Mouse (Mus musculus): ENCODE results near the gene Tank. TPM values are rescaled to one million over a fixed set of nuclear protein-coding genes. Genes with fewer than 3 reads are reported as not detected.

Gene Tank
- polyA plus RNA-seq, 1 experiment from 2014 or later: 26.8 TPM

GRCm38 (mm10) chr2:61638182-61638581 lies 59.8 kb downstream of the Tank start:
- H3K9ac ChIP-seq: no peak overlapping the region
- no peaks in the 10 kb centered on the region for H3K27me3 ChIP-seq
- no peak overlapping the region for H3K4me3 ChIP-seq
- no peaks in the 10 kb centered on the region for H3K4me1 ChIP-seq (replicated peaks)
- no peak for ATAC-seq (ENCODE audit: low FRiP score)
- WGBS: 74% methylated on average over 6 of the region's 6 CpGs
- H3K4me2 ChIP-seq: no peak overlapping the region
- H3K36me3 ChIP-seq: no peaks in the 10 kb centered on the region
- no peaks in the 10 kb centered on the region for H3K9me3 ChIP-seq
- H3K27ac ChIP-seq: no peak overlapping the region

GRCm38 (mm10) chr2:61642452-61643368 lies 64.3 kb downstream of the Tank start:
- no peaks in the 10 kb centered on the region for H3K36me3 ChIP-seq
- H3K9ac ChIP-seq: no peak overlapping the region
- 58% methylated on average over 6 of the region's 6 CpGs for WGBS
- peak; percentile 68; the same call in 1 of the 2 replicates for ATAC-seq (ENCODE audit: low FRiP score)
- no peak overlapping the region for H3K4me2 ChIP-seq
- no peaks in the 10 kb centered on the region for H3K27me3 ChIP-seq
- H3K27ac ChIP-seq: no peak overlapping the region
- no peaks in the 10 kb centered on the region for H3K9me3 ChIP-seq
- no peaks in the 10 kb centered on the region for H3K4me1 ChIP-seq (replicated peaks)
- H3K4me3 ChIP-seq: no peak overlapping the region

- Histone ChIP-seq H3K27ac (no peak overlapping the region), H3K4me1 (replicated peaks) (peaks cover 10% of the 10 kb centered on the region), H3K9ac (no peak overlapping the region), H3K4me2 (no peak overlapping the region), H3K27me3 (no peaks in the 10 kb centered on the region), H3K9me3 (no peaks in the 10 kb centered on the region), H3K36me3 (peaks cover 5% of the 10 kb centered on the region; the same call in 1 of the 2 replicates), H3K4me3 (no peak overlapping the region)
- no peak for ATAC-seq (ENCODE audit: low FRiP score)
- 80% methylated on average over 4 of the region's 4 CpGs for WGBS
Observed at GRCm38 (mm10) chr2:61651206-61651605, 72.8 kb downstream of the Tank start.

GRCm38 (mm10) chr2:61651640-61652039 lies 73.3 kb downstream of the Tank start:
- Histone ChIP-seq H3K27me3 (no peaks in the 10 kb centered on the region), H3K36me3 (peaks cover 5% of the 10 kb centered on the region; the same call in 1 of the 2 replicates), H3K4me3 (no peak overlapping the region), H3K4me2 (no peak overlapping the region), H3K9me3 (no peaks in the 10 kb centered on the region), H3K4me1 (replicated peaks) (peaks cover 10% of the 10 kb centered on the region), H3K27ac (no peak overlapping the region), H3K9ac (no peak overlapping the region)
- WGBS: 94% methylated on average over 3 of the region's 3 CpGs
- no peak for ATAC-seq (ENCODE audit: low FRiP score)

GRCm38 (mm10) chr2:61655046-61655381 lies 76.6 kb downstream of the Tank start:
- Histone ChIP-seq H3K27me3 (no peaks in the 10 kb centered on the region), H3K9me3 (no peaks in the 10 kb centered on the region), H3K4me2 (peak overlapping the region; percentile 80), H3K4me3 (peak overlapping the region; percentile 60), H3K27ac (peak overlapping the region; percentile 96), H3K4me1 (replicated peaks) (peaks cover 14% of the 10 kb centered on the region), H3K36me3 (peaks cover 1% of the 10 kb centered on the region; the same call in 1 of the 2 replicates), H3K9ac (peak overlapping the region; percentile 85)
- ATAC-seq (ENCODE audit: low FRiP score): peak; percentile 46
- 13% methylated on average over 12 of the region's 12 CpGs for WGBS

- no peaks in the 10 kb centered on the region for H3K27me3 ChIP-seq
- H3K9ac ChIP-seq: peak overlapping the region; percentile 85
- H3K4me3 ChIP-seq: peak overlapping the region; percentile 60
- no peaks in the 10 kb centered on the region for H3K9me3 ChIP-seq
- H3K4me1 ChIP-seq (replicated peaks): peaks cover 14% of the 10 kb centered on the region
- ATAC-seq (ENCODE audit: low FRiP score): peak; percentile 77
- under 1% methylated on average over 46 of the region's 46 CpGs for WGBS
- H3K27ac ChIP-seq: peak overlapping the region; percentile 96
- no peaks in the 10 kb centered on the region for H3K36me3 ChIP-seq
- H3K4me2 ChIP-seq: peak overlapping the region; percentile 80
Observed at GRCm38 (mm10) chr2:61655382-61656281, 77.2 kb downstream of the Tank start.

- ATAC-seq (ENCODE audit: low FRiP score): peak; percentile 93
- Histone ChIP-seq H3K9ac (peak overlapping the region; percentile 85), H3K4me2 (peak overlapping the region; percentile 80), H3K9me3 (no peaks in the 10 kb centered on the region), H3K4me3 (peak overlapping the region; percentile 60), H3K27me3 (no peaks in the 10 kb centered on the region), H3K4me1 (replicated peaks) (peaks cover 14% of the 10 kb centered on the region), H3K27ac (peak overlapping the region; percentile 96), H3K36me3 (no peaks in the 10 kb centered on the region)
- under 1% methylated on average over 83 of the region's 85 CpGs for WGBS
Observed at GRCm38 (mm10) chr2:61656421-61657411, 78.3 kb downstream of the Tank start.

GRCm38 (mm10) chr2:61659254-61659653 lies 80.9 kb downstream of the Tank start:
- ATAC-seq (ENCODE audit: low FRiP score): no peak
- 82% methylated on average over 2 of the region's 2 CpGs for WGBS
- Histone ChIP-seq H3K27ac (no peak overlapping the region), H3K36me3 (no peaks in the 10 kb centered on the region), H3K27me3 (no peaks in the 10 kb centered on the region), H3K9me3 (no peaks in the 10 kb centered on the region), H3K4me3 (no peak overlapping the region), H3K9ac (no peak overlapping the region), H3K4me2 (no peak overlapping the region), H3K4me1 (replicated peaks) (peaks cover 13% of the 10 kb centered on the region)

GRCm38 (mm10) chr2:61662833-61663232 lies 84.4 kb downstream of the Tank start:
- Histone ChIP-seq H3K27me3 (no peaks in the 10 kb centered on the region), H3K27ac (no peak overlapping the region), H3K4me2 (no peak overlapping the region), H3K4me1 (replicated peaks) (no peaks in the 10 kb centered on the region), H3K9me3 (no peaks in the 10 kb centered on the region), H3K36me3 (no peaks in the 10 kb centered on the region), H3K9ac (no peak overlapping the region), H3K4me3 (no peak overlapping the region)
- ATAC-seq (ENCODE audit: low FRiP score): no peak
- 81% methylated on average over 10 of the region's 10 CpGs for WGBS

GRCm38 (mm10) chr2:61663573-61664241 lies 85.3 kb downstream of the Tank start:
- H3K27ac ChIP-seq: no peak overlapping the region
- whole genome bisulfite sequencing: 58% methylated on average over 10 of the region's 10 CpGs
- no peak overlapping the region for H3K4me2 ChIP-seq
- peak; percentile 57; the same call in 1 of the 2 replicates for ATAC-seq (ENCODE audit: low FRiP score)
- H3K4me3 ChIP-seq: no peak overlapping the region
- H3K27me3 ChIP-seq: no peaks in the 10 kb centered on the region
- H3K9ac ChIP-seq: no peak overlapping the region
- H3K36me3 ChIP-seq: no peaks in the 10 kb centered on the region
- no peaks in the 10 kb centered on the region for H3K9me3 ChIP-seq
- H3K4me1 ChIP-seq (replicated peaks): no peaks in the 10 kb centered on the region

- no peaks in the 10 kb centered on the region for H3K4me1 ChIP-seq (replicated peaks)
- H3K9ac ChIP-seq: no peak overlapping the region
- no peak overlapping the region for H3K4me2 ChIP-seq
- no peaks in the 10 kb centered on the region for H3K9me3 ChIP-seq
- H3K4me3 ChIP-seq: no peak overlapping the region
- ATAC-seq (ENCODE audit: low FRiP score): no peak
- no peak overlapping the region for H3K27ac ChIP-seq
- 80% methylated on average over 7 of the region's 7 CpGs for WGBS
- H3K36me3 ChIP-seq: no peaks in the 10 kb centered on the region
- no peaks in the 10 kb centered on the region for H3K27me3 ChIP-seq
Observed at GRCm38 (mm10) chr2:61667420-61667819, 89.0 kb downstream of the Tank start.
